Mouse (Mus musculus) frontal cortex, postnatal 10 days (tissue): ENCODE measurements at regions not wholly inside any gene's neighbourhood (a gene's known extent, or its start where the extent isn't known, plus 50 kb on each side); places are given as distances from the start of the nearest gene placed in this dataset.

ENCODE experiments used
- DNase-seq, 2 experiments: peaks; one replicate each; pipeline ENCODE4 v3.0.0; 2022; ENCODE audit warnings: low spot score in 2 of 2, mixed read lengths in 1 of 2

- DNase-seq = no peak
Measured at GRCm38 (mm10) chr1:24832246-24832645, 153.8 kb downstream of the Lmbrd1 start.

- DNase-seq = no peak
Measured at GRCm38 (mm10) chr1:24866877-24867276, 188.4 kb downstream of the Lmbrd1 start.

- no peak for DNase-seq
Measured at GRCm38 (mm10) chr1:24869772-24870171, 191.3 kb downstream of the Lmbrd1 start.

GRCm38 (mm10) chr1:24870685-24871417 lies 192.4 kb downstream of the Lmbrd1 start:
- no peak for DNase-seq

- DNase-seq = no peak
Measured at GRCm38 (mm10) chr1:24877014-24877413, 198.6 kb downstream of the Lmbrd1 start.

GRCm38 (mm10) chr1:24883638-24884037 lies 205.2 kb downstream of the Lmbrd1 start:
- no peak for DNase-seq

GRCm38 (mm10) chr1:24901278-24901677 lies 222.8 kb downstream of the Lmbrd1 start:
- DNase-seq = peak; percentile 17 to 48

- DNase-seq = no peak
Measured at GRCm38 (mm10) chr1:24938303-24939263, 260.2 kb downstream of the Lmbrd1 start.

- no peak for DNase-seq
Measured at GRCm38 (mm10) chr1:24942757-24943296, 264.4 kb downstream of the Lmbrd1 start.

- DNase-seq = no peak
Measured at GRCm38 (mm10) chr1:24943451-24943850, 265.0 kb downstream of the Lmbrd1 start.

GRCm38 (mm10) chr1:24972681-24973080 lies 294.3 kb downstream of the Lmbrd1 start:
- DNase-seq = no peak

- DNase-seq = peak; percentile 11 to 27
Measured at GRCm38 (mm10) chr1:25008456-25009169, 330.2 kb downstream of the Lmbrd1 start.

- no peak for DNase-seq
Measured at GRCm38 (mm10) chr1:25012754-25013153, 334.3 kb downstream of the Lmbrd1 start.
